Mouse (Mus musculus): ENCODE measurements at regions not wholly inside any gene's neighbourhood (a gene's known extent, or its start where the extent isn't known, plus 50 kb on each side); places are given as distances from the start of the nearest gene placed in this dataset.

GRCm38 (mm10) chr12:10867674-10868635, 282.9 kb downstream of the Kcns3 start:
- TF ChIP-seq EP300 (IDR thresholded peaks at IDR 0.05; ENCODE audit: insufficient read depth, low read depth, low read length) (no peak), CTCF (IDR thresholded peaks at IDR 0.05) (no peak), POLR2A (IDR thresholded peaks at IDR 0.05; ENCODE audit: insufficient read depth, low read depth, low read length) (no peak)
